Mouse (Mus musculus): ENCODE data around the gene Diras1.

DNA sequence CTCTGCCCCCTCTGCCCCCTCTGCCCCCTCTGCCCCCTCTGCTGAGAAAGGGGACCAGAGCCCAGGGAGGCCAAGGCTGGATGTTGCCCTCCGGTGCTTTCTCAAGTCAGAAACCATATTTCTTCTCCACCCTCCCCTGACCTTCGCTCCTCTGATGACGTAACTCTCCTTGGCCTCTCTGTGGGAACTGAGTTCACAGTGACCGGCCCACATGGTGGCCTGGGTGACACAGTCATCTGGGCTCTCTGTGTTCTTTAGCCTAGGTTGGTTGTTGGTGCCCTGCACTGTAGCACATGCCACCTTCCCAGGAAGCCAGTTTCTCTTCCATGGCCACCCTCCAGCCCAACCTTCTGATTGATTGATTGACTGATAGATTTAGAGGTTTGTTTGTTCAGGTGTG lies 43.1 kb downstream of the Diras1 start:
- TF ChIP-seq TAL1 (IDR thresholded peaks at IDR 0.05; ENCODE audit: low read length) (no peak), GATA1 (IDR thresholded peaks at IDR 0.05; ENCODE audit: low read length) (no peak)

All from erythroblast, embryonic 14.5 days (primary cell).